Mouse (Mus musculus): ENCODE data around the gene Mrgprx2.
"Not testable (repeated sequence)": the region's sequence is repeated elsewhere in the genome, so short reads cannot be mapped to it uniquely, and the experiment has no call there.

Mrgprx2 gene

GRCm38 (mm10) chr7:48499221-48499620 is at the start of gene Mrgprx2:
Mrgprx2 (minus strand) TSS chr7:48499321.
- DNase-seq = no peak

DNA sequence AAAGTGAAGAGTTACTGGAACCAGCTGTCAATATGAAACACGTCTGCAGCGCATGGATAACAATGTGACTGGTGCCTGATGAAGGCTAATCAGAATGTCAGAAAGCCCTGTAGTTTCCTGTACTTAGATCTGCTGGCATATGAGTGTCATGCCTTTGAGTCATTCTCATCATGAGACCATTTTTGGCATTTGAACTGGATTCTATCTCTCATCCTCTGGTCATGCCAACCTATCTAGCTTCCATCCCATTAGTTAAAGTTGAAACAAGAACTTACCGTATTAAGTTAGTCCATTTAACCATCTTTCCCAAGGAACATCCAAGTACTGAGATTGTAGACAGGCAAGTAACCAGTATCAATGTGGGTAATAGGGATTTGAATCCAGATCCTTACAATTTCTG is 42.9 kb downstream of the Mrgprx2 start, which contains the start of gene Mrgprb1:
Mrgprb1 (minus strand) TSS at position 101 of the 400 bp plus-strand sequence.
- no peak for DNase-seq

- no peak for DNase-seq
Observed at GRCm38 (mm10) chr7:48436581-48436980, 62.5 kb downstream of the Mrgprx2 start.

DNA sequence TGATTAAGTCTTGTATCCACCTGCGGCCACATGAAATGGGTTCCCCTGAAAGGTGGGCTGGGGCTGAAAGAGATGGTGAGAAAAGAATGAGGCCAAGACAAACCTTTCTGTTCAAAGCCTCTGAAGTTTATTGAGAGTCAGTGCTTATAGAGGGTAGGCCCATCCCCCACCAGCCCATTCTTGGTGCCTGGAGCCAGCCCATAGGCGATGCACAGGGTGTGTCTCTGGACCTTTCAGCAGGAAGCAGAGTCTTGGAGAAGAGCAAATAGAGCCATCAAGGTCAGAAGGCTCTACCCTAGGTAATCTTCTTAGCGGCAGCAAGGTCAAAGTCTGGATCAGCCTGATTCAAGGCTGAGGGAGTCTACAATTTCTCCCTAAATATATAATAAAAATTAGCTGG is 63.2 kb downstream of the Mrgprx2 start:
- not testable (repeated sequence) for DNase-seq
